Mouse (Mus musculus): ENCODE measurements at regions not wholly inside any gene's neighbourhood (a gene's known extent, or its start where the extent isn't known, plus 50 kb on each side); places are given as distances from the start of the nearest gene placed in this dataset.

DNA sequence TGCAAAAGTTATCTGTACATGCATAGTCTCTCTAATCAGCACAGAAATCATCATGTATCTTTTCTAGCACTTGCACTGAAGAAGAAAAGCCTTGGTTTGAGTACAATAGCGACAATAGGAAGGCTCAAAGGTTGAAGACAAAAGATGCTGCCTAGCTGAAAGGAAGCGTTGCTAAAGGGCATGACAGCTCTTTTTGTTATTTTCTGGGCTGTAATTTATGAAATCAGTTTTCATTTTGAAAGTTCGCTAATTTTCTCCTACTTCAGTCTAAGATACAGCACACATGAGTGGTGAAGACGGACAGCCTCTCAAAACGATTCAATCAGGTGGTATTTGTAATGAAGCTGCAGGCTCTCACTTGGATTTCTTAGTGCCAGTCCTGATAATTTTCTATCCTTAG lies 124.4 kb upstream of the Zfp352 start:
- no peaks in the 10 kb centered on the region for H3K27me3 ChIP-seq
- no peak overlapping the region for H3K27ac ChIP-seq
- H3K4me1 ChIP-seq = peaks cover 5% of the 10 kb centered on the region; the same call in 1 of the 2 replicates
- H3K9ac ChIP-seq = no peak overlapping the region
- WGBS = 33% methylated on average over 5 of the region's 5 CpGs
- no peak overlapping the region for H3K4me2 ChIP-seq
- ATAC-seq = no peak
- H3K9me3 ChIP-seq (replicated peaks) = no peaks in the 10 kb centered on the region
- H3K36me3 ChIP-seq (ENCODE audit: poor library complexity, severe bottlenecking) = no peaks in the 10 kb centered on the region
- H3K4me3 ChIP-seq = no peak overlapping the region

DNA sequence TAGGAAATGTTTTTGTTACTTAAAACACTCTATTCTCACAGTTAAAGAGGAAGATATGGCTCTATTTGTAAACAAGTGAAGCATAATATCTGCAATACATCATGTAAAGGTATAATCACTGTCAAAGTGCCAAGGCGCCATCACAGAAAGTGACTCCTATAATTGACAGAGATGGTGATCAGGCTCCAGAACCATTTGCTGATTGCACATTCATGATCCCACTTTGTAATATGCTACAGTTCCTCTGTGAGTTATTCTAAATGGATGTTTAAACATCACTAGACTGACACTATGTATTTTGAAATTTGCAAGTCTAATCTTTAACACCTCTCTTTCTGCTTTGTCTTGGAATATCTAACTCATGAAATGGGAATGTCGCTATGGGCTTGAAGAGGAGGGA lies 109.8 kb upstream of the Zfp352 start:
- H3K4me1 ChIP-seq = no peaks in the 10 kb centered on the region
- H3K4me2 ChIP-seq = no peak overlapping the region
- WGBS = 82% methylated on average over 2 of the region's 2 CpGs
- H3K36me3 ChIP-seq (ENCODE audit: poor library complexity, severe bottlenecking) = no peaks in the 10 kb centered on the region
- H3K27me3 ChIP-seq = no peaks in the 10 kb centered on the region
- peak; percentile 58 for ATAC-seq
- no peak overlapping the region for H3K27ac ChIP-seq
- no peaks in the 10 kb centered on the region for H3K9me3 ChIP-seq (replicated peaks)
- H3K9ac ChIP-seq = no peak overlapping the region
- no peak overlapping the region for H3K4me3 ChIP-seq

- H3K4me1 ChIP-seq = 0 out of 2 replicates have a peak, but pooled peaks cover 2% of the 10 kb centered on the region
- H3K4me3 ChIP-seq = no peak overlapping the region
- no peaks in the 10 kb centered on the region for H3K27me3 ChIP-seq
- no peaks in the 10 kb centered on the region for H3K36me3 ChIP-seq (ENCODE audit: poor library complexity, severe bottlenecking)
- H3K27ac ChIP-seq = no peak overlapping the region
- H3K9me3 ChIP-seq (replicated peaks) = no peaks in the 10 kb centered on the region
- H3K4me2 ChIP-seq = no peak overlapping the region
- no peak overlapping the region for H3K9ac ChIP-seq
- ATAC-seq = no peak; the same call in 1 of the 2 replicates
Measured at GRCm38 (mm10) chr4:90125873-90126272, 92.7 kb upstream of the Zfp352 start.

DNA sequence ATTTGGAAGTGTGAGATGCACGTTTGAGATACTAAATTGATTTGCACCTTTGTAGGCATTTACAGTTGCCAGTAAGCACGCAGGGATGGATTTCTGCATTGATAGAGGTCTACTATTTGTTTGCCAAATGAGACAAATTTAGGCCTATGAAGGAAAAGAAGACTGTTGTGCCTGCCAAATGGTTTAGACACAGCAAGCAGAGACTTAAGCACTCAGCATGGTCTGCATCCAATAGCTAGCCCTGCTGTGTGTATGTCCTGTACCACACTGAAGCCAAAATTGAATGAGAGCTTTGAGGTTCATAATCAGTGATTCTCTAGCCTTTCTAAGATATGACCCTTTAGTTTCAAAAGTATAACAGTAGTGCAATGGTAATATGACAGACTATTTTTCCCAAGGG lies 74.5 kb upstream of the Zfp352 start:
- WGBS = 83% methylated on average over 2 of the region's 2 CpGs
- H3K4me1 ChIP-seq = no peaks in the 10 kb centered on the region
- H3K4me2 ChIP-seq = no peak overlapping the region
- no peaks in the 10 kb centered on the region for H3K36me3 ChIP-seq (ENCODE audit: poor library complexity, severe bottlenecking)
- H3K27me3 ChIP-seq = no peaks in the 10 kb centered on the region
- ATAC-seq = no peak
- H3K9ac ChIP-seq = no peak overlapping the region
- no peaks in the 10 kb centered on the region for H3K9me3 ChIP-seq (replicated peaks)
- no peak overlapping the region for H3K4me3 ChIP-seq
- H3K27ac ChIP-seq = no peak overlapping the region
